Comparison of ENCODE assay signal across 33 mouse cellular contexts in genomic region chr7:131345856-131346541, GRCm38 (mm10). TPM values are rescaled to one million over a fixed set of nuclear protein-coding genes. Genes with fewer than 3 reads are reported as not detected.
DNase-seq lines count a peak whose midpoint lies in the region; ATAC-seq and TF ChIP-seq lines count a peak whose summit lies in the region.
"Had no signal": no experiment of that assay in that cellular context is flagged by ENCODE, and none has a peak within 500 bp of the region (broad histone marks: within the 10 kb centered on the region; RNA-seq: fewer than 3 reads in every experiment).

No protein-coding gene starts in this region.

- H3K4me1 ChIP-seq in lung, postnatal 0 days (ENCODE audit: insufficient read depth, low read depth, low read length) = no peaks in the 10 kb centered on the region
- no peaks in the 10 kb centered on the region for H3K4me1 ChIP-seq in heart, embryonic 12.5 days (replicated peaks)
- H3K4me1 ChIP-seq: hindbrain, embryonic 12.5 days had no signal

- WGBS in lung, postnatal 0 days = 75% methylated on average over 7 of the region's 7 CpGs
- 87% methylated on average over 7 of the region's 7 CpGs for WGBS in heart, embryonic 12.5 days

- no peaks in the 10 kb centered on the region for H3K9me3 ChIP-seq in lung, postnatal 0 days (ENCODE audit: low read length)
- H3K9me3 ChIP-seq in heart, embryonic 12.5 days (replicated peaks) = no peaks in the 10 kb centered on the region
- H3K9me3 ChIP-seq: hindbrain, embryonic 12.5 days had no signal

- TF ChIP-seq EP300 in lung, postnatal 0 days (IDR thresholded peaks at IDR 0.05) = no peak

- ATAC-seq in lung, postnatal 0 days = no peak
- no peak for ATAC-seq in heart, embryonic 12.5 days (ENCODE audit: insufficient number of reproducible peaks, low FRiP score)
- ATAC-seq: CD4-positive, CD25-positive, alpha-beta regulatory T cell, adult 4 months; forebrain, postnatal 0 days; inflammation-experienced regulatory T-cells, adult 6 months; liver, postnatal 0 days had no signal

- TF ChIP-seq CTCF in lung, postnatal 0 days (IDR thresholded peaks at IDR 0.05) = no peak

- no peak overlapping the region for H3K9ac ChIP-seq in lung, postnatal 0 days (replicated peaks; ENCODE audit: low read depth)
- no peak overlapping the region for H3K9ac ChIP-seq in heart, embryonic 12.5 days
- H3K9ac ChIP-seq: forebrain, postnatal 0 days; hindbrain, embryonic 12.5 days; liver, postnatal 0 days had no signal

- H3K27me3 ChIP-seq in lung, postnatal 0 days (replicated peaks; ENCODE audit: insufficient read depth, low read length) = no peaks in the 10 kb centered on the region
- H3K27me3 ChIP-seq in heart, embryonic 12.5 days (replicated peaks) = no peaks in the 10 kb centered on the region
- H3K27me3 ChIP-seq: hindbrain, embryonic 12.5 days had no signal

- peak; percentile 27 for DNase-seq in cerebellum, adult 9-10 months
- no peak for DNase-seq in cerebellum, adult 9-11 months
- DNase-seq in gastrocnemius, adult 18-20 months (ENCODE audit: low spot score) = peak; percentile 41
- DNase-seq in gastrocnemius, postnatal 10 days = no peak
- peak; percentile 16 for DNase-seq in lung, postnatal 0 days (ENCODE audit: low spot score)
- DNase-seq in lung, postnatal 4 days = no peak
- peak; percentile 19 to 53 for DNase-seq in cerebellum, postnatal 25 days
- DNase-seq: adrenal gland, postnatal 14 days; forebrain, postnatal 0 days; gastrocnemius, postnatal 14 days; heart, adult 2 months; kidney, adult 2 months; liver, postnatal 0 days; lung, postnatal 10 days; thymus, adult 2 months; thymus, postnatal 4 days had no signal

- no peak overlapping the region for H3K4me2 ChIP-seq in lung, postnatal 0 days (replicated peaks; ENCODE audit: low read depth, low read length)
- no peak overlapping the region for H3K4me2 ChIP-seq in heart, embryonic 12.5 days
- H3K4me2 ChIP-seq: hindbrain, embryonic 12.5 days; liver, embryonic 11.5 days; midbrain, embryonic 11.5 days had no signal

- H3K27ac ChIP-seq in lung, postnatal 0 days (ENCODE audit: low read length) = no peak overlapping the region
- no peak overlapping the region for H3K27ac ChIP-seq in heart, embryonic 12.5 days (ENCODE audit: poor library complexity, severe bottlenecking)
- H3K27ac ChIP-seq: heart, adult 2 months; hindbrain, embryonic 12.5 days; kidney, postnatal 0 days had no signal

- peaks cover 17% of the 10 kb centered on the region for H3K36me3 ChIP-seq in lung, postnatal 0 days (ENCODE audit: insufficient read depth, low read length)
- peaks cover 74% of the 10 kb centered on the region for H3K36me3 ChIP-seq in heart, embryonic 12.5 days

- no peak overlapping the region for H3K4me3 ChIP-seq in lung, postnatal 0 days (ENCODE audit: low read depth, low read length)
- H3K4me3 ChIP-seq in heart, embryonic 12.5 days = no peak overlapping the region
- H3K4me3 ChIP-seq: heart, adult 2 months; hindbrain, embryonic 12.5 days had no signal

RNA-seq across cellular contexts. Expression of gene Fam24a, which starts 12.3 kb away (rescaled TPM):
- not detected for total RNA-seq in gastrocnemius, adult 18-20 months (2021)
- total RNA-seq in gastrocnemius, postnatal 10 days (2021) = not detected
- polyA plus RNA-seq in lung, postnatal 0 days (2015; fragmentation: Nextera tagmentation; extraction: Ambion mirVana) = not detected in 2 replicates
- not detected in 2 replicates for polyA plus RNA-seq in heart, embryonic 12.5 days (2016; fragmentation: Nextera tagmentation; extraction: Ambion mirVana)
- total RNA-seq: adrenal gland, postnatal 14 days; forebrain, postnatal 0 days; gastrocnemius, postnatal 14 days; heart, adult 2 months; heart, postnatal 25 days; layer of hippocampus, postnatal 25 days; megakaryocyte progenitor cell, adult 5-6 weeks; monocyte, adult 5-6 weeks; neutrophil, adult 5-6 weeks had no signal
- polyA plus RNA-seq: CD4-positive, CD25-positive, alpha-beta regulatory T cell, adult 4 months; forebrain, postnatal 0 days; heart, adult 2 months; heart, embryonic 14.5 days; hindbrain, embryonic 12.5 days; inflammation-experienced regulatory T-cells, adult 6 months; kidney, adult 2 months; kidney, postnatal 0 days; limb, embryonic 11.5 days; liver, embryonic 11.5 days; liver, postnatal 0 days; midbrain, embryonic 11.5 days; small intestine, adult 2 months; stomach, embryonic 16.5 days; thymus, adult 2 months had no signal

RNA-seq across cellular contexts. Expression of gene 2310057M21Rik, which starts 16.6 kb away (rescaled TPM):
- total RNA-seq in gastrocnemius, adult 18-20 months (2021) = 10 to 100 TPM; 18.6 to 31.3 TPM
- total RNA-seq in gastrocnemius, postnatal 10 days (2021) = 10 to 100 TPM; 14.2 to 15.0 TPM
- polyA plus RNA-seq in lung, postnatal 0 days (2015; fragmentation: Nextera tagmentation; extraction: Ambion mirVana) = 10.7 and 12.5 TPM in 2 replicates
- 17.7 and 20.3 TPM in 2 replicates for polyA plus RNA-seq in heart, embryonic 12.5 days (2016; fragmentation: Nextera tagmentation; extraction: Ambion mirVana)

RNA-seq across cellular contexts. Expression of gene Fam24b, which starts 16.7 kb away (rescaled TPM):
- total RNA-seq in gastrocnemius, adult 18-20 months (2021) = not detected
- not detected for total RNA-seq in gastrocnemius, postnatal 10 days (2021)
- polyA plus RNA-seq in lung, postnatal 0 days (2015; fragmentation: Nextera tagmentation; extraction: Ambion mirVana) = not detected in 2 replicates
- not detected in 2 replicates for polyA plus RNA-seq in heart, embryonic 12.5 days (2016; fragmentation: Nextera tagmentation; extraction: Ambion mirVana)
- total RNA-seq: adrenal gland, postnatal 14 days; forebrain, postnatal 0 days; gastrocnemius, postnatal 14 days; heart, adult 2 months; heart, postnatal 25 days; layer of hippocampus, postnatal 25 days; megakaryocyte progenitor cell, adult 5-6 weeks; monocyte, adult 5-6 weeks; neutrophil, adult 5-6 weeks had no signal
- polyA plus RNA-seq: CD4-positive, CD25-positive, alpha-beta regulatory T cell, adult 4 months; embryonic facial prominence, embryonic 14.5 days; forebrain, postnatal 0 days; heart, adult 2 months; heart, embryonic 14.5 days; hindbrain, embryonic 12.5 days; inflammation-experienced regulatory T-cells, adult 6 months; kidney, adult 2 months; kidney, postnatal 0 days; limb, embryonic 11.5 days; liver, postnatal 0 days; midbrain, embryonic 11.5 days; small intestine, adult 2 months; stomach, embryonic 16.5 days had no signal

RNA-seq across cellular contexts. Expression of gene Cuzd1, which starts 23.9 kb away (rescaled TPM):
- under 1 TPM; 0.81 to 0.91 TPM for total RNA-seq in gastrocnemius, adult 18-20 months (2021)
- total RNA-seq in gastrocnemius, postnatal 10 days (2021) = not detected
- polyA plus RNA-seq in lung, postnatal 0 days (2015; fragmentation: Nextera tagmentation; extraction: Ambion mirVana) = not detected in 2 replicates
- polyA plus RNA-seq in heart, embryonic 12.5 days (2016; fragmentation: Nextera tagmentation; extraction: Ambion mirVana) = 0.62 and 0.91 TPM in 2 replicates
- total RNA-seq: adrenal gland, postnatal 14 days; gastrocnemius, postnatal 14 days; layer of hippocampus, postnatal 25 days; megakaryocyte progenitor cell, adult 5-6 weeks; monocyte, adult 5-6 weeks; neutrophil, adult 5-6 weeks had no signal
- polyA plus RNA-seq: CD4-positive, CD25-positive, alpha-beta regulatory T cell, adult 4 months; hindbrain, embryonic 12.5 days; inflammation-experienced regulatory T-cells, adult 6 months; kidney, postnatal 0 days; limb, embryonic 11.5 days; liver, embryonic 11.5 days; liver, postnatal 0 days; midbrain, embryonic 11.5 days had no signal

RNA-seq across cellular contexts. Expression of gene Pstk, which starts 24.9 kb away (rescaled TPM):
- 10 to 100 TPM; 37.8 to 43.5 TPM for total RNA-seq in gastrocnemius, adult 18-20 months (2021)
- 10 to 100 TPM; 30.1 to 36.2 TPM for total RNA-seq in gastrocnemius, postnatal 10 days (2021)
- 30.5 and 32.7 TPM in 2 replicates for polyA plus RNA-seq in lung, postnatal 0 days (2015; fragmentation: Nextera tagmentation; extraction: Ambion mirVana)
- polyA plus RNA-seq in heart, embryonic 12.5 days (2016; fragmentation: Nextera tagmentation; extraction: Ambion mirVana) = 86.6 and 96.7 TPM in 2 replicates

Comparison
In these comparisons a context has a peak if more than half of its experiments do, and no peak if none do; other contexts are left out.
1. DNase-seq: peak in cerebellum, adult 9-10 months (single experiment), gastrocnemius, adult 18-20 months (single experiment), lung, postnatal 0 days (single experiment) and cerebellum, postnatal 25 days (2 of 2); none in cerebellum, adult 9-11 months (single experiment), gastrocnemius, postnatal 10 days (single experiment) and lung, postnatal 4 days (0 of 2).